Mouse (Mus musculus) adrenal gland, postnatal 25 days (tissue): Measurements from ENCODE around the gene Olfr777. TPM values are rescaled to one million over a fixed set of nuclear protein-coding genes. Genes with fewer than 3 reads are reported as not detected.
"Not testable (repeated sequence)": the region's sequence is repeated elsewhere in the genome, so short reads cannot be mapped to it uniquely, and the experiment has no call there.

Experiments
- DNase-seq: peaks from one replicate; pipeline ENCODE4 v3.0.0; 2021; ENCODE audit warnings: mixed read lengths
- long read RNA-seq: library from polyadenylated mRNA; stranded (forward); transcript quantifications from one replicate; pipeline ENCODE4 v2.0.0, GENCODE M21; 2021
- total RNA-seq: library from RNA; stranded (reverse); gene quantifications from 2 replicates; pipeline ENCODE4 v1.2.3, GENCODE M21; 2021

Gene Olfr777
- not detected in 2 replicates for total RNA-seq
- long read RNA-seq = 0 reads

DNA sequence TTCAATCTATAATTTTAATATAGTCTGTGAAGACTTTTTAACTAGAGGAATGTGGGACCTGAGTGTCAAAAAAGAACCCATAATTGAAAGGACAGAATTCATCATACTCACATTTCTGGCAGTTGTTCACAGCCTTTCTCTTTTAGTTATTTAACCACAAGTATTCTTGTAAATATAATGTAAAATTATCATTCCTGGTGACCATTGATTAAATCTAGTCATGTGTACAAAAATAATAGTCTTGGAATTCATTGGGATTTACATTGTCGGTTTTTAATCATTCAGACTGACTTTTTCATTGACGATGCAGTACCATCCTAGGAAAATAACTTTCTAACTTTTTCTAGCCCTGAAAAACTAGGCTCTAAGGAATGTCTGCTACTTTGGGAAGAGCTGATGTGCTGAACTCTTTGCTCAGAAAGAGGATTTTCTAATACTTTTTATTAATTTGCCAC lies at the start of gene Olfr777:
Gene Olfr777, minus strand, starts transcription at position 405 of the 455 bp plus-strand sequence.
- DNase-seq = no peak

- no peak for DNase-seq
These were observed 46.5 kb upstream of the Olfr777 start, which contains the start of gene Olfr780 for GRCm38 (mm10) chr10:129317817-129318216. Gene Olfr780, plus strand, starts transcription at chr10:129318117.

GRCm38 (mm10) chr10:129313521-129313920 lies 42.2 kb upstream of the Olfr777 start:
- DNase-seq = not testable (repeated sequence)

DNA sequence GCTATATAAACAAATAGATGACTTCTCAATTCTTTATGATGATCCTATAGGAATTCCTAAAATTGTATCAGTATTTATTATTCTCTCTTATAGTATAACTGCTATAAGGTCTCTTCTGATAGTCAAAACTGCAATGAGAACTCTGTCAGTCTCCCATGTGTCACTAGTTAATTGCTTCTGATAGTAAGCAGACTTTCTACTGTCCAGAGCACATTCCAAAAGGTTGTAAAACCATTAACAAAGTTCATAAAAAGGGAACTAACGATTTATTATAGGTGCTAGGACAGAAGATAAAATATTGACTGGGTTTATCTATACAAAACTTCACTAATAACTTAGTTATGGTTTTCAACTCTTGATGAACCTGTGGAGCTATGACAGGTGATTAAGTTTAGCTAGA lies 41.7 kb upstream of the Olfr777 start:
- not testable (repeated sequence) for DNase-seq

DNA sequence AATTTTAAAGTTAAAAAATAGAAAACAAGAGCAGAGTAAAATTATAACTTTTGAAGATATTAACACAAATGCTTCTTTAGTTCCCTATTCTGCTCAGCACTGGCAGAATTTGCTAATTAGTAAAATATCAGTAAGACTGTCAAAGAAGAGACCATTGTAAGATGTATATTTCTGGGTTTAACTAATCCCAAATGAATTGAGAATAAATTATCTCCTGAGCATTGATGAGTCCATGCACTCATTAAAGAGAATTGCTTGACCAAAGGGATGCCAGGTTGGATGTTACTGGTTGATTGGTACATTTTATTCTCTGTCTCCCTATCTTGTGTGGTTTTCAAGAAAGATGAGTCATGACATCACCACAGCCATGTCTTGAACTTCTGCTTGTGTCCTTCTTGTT lies 12.5 kb downstream of the Olfr777 start, which contains the start of gene Olfr776:
Gene Olfr776, plus strand, starts transcription at position 301 of the 400 bp plus-strand sequence.
- DNase-seq = no peak

DNA sequence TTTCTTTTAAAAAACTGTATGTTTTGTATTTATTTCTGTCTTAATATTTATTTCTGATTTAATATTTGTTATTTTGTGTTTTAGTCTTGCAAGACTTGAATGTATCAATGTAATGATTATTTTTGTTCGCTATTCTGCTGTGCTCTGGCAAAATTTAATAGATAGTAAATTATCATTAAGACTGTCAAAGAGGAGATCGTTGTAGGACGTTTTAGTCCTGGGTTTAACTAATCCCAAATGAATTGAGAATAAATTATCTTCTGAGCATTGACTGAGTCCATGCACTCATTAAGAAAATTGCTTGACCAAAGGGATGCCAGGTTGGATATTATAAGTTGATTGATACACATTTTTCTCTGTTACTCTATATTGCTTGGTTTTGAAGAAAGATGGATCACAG lies 23.2 kb downstream of the Olfr777 start, which contains the start of gene Olfr775:
Gene Olfr775, plus strand, starts transcription at position 301 of the 400 bp plus-strand sequence.
- no peak for DNase-seq

GRCm38 (mm10) chr10:129235904-129236303 lies 35.4 kb downstream of the Olfr777 start, which contains the start of gene Olfr774:
Gene Olfr774, plus strand, starts transcription at chr10:129236204.
- no peak for DNase-seq

DNA sequence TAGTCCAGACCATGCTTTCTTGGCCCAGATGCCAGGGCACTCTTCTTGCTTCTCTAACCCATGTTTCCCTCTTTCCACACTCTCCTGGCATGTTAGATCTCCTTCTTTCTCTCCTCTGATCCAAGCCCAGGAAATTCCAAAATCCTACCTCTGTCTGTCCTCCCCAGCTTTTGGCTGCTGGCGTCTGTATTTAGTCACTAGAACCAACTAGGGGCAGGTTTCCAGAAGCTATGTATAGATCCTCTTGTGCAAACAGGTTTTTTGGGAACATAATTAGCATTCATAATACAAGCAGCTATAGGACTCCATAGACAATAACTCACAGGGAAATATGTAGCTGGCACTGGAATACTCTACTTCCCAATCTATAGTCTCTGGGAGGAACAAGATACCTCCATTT lies 40.5 kb downstream of the Olfr777 start:
- no peak for DNase-seq

Other genes starting within 250 kb of the Olfr777 start
- not detected in 2 replicates for gene Olfr764-ps1, start 231.6 kb downstream of the Olfr777 start, total RNA-seq
- not detected in 2 replicates for gene Olfr765, start 221.5 kb downstream of the Olfr777 start, total RNA-seq
- not detected in 2 replicates for gene Olfr766-ps1, start 202.5 kb downstream of the Olfr777 start, total RNA-seq
- not detected in 2 replicates for gene Olfr767, start 188.6 kb downstream of the Olfr777 start, total RNA-seq
- not detected in 2 replicates for gene Olfr768, start 172.1 kb downstream of the Olfr777 start, total RNA-seq
- gene Olfr769, start 153.6 kb downstream of the Olfr777 start, total RNA-seq = not detected in 2 replicates
- not detected in 2 replicates for gene Olfr770, start 132.5 kb downstream of the Olfr777 start, total RNA-seq
- gene Olfr771, start 106.7 kb downstream of the Olfr777 start, total RNA-seq = not detected in 2 replicates
- not detected in 2 replicates for gene Olfr772, start 93.6 kb downstream of the Olfr777 start, total RNA-seq
- not detected in 2 replicates for gene Olfr773, start 84.1 kb downstream of the Olfr777 start, total RNA-seq
- gene Olfr774, start 35.3 kb downstream of the Olfr777 start, total RNA-seq = not detected in 2 replicates
- gene Olfr775, start 23.1 kb downstream of the Olfr777 start, total RNA-seq = not detected in 2 replicates
- gene Olfr776, start 12.4 kb downstream of the Olfr777 start, total RNA-seq = not detected in 2 replicates
- not detected in 2 replicates for gene Olfr780, start 46.6 kb upstream of the Olfr777 start, total RNA-seq
- gene Olfr781, start 57.4 kb upstream of the Olfr777 start, total RNA-seq = not detected in 2 replicates
- gene Olfr782, start 77.4 kb upstream of the Olfr777 start, total RNA-seq = not detected in 2 replicates
- not detected in 2 replicates for gene Olfr784, start 112.6 kb upstream of the Olfr777 start, total RNA-seq
- gene Olfr785, start 133.9 kb upstream of the Olfr777 start, total RNA-seq = not detected in 2 replicates
- not detected in 2 replicates for gene Olfr786, start 155.8 kb upstream of the Olfr777 start, total RNA-seq
- gene Olfr787, start 190.4 kb upstream of the Olfr777 start, total RNA-seq = not detected in 2 replicates
- not detected in 2 replicates for gene Olfr788, start 199.5 kb upstream of the Olfr777 start, total RNA-seq
- gene Olfr789, start 213.3 kb upstream of the Olfr777 start, total RNA-seq = not detected in 2 replicates
- gene Olfr790, start 227.0 kb upstream of the Olfr777 start, total RNA-seq = not detected in 2 replicates